Mouse (Mus musculus): ENCODE measurements around the gene Thsd7b. TPM values are rescaled to one million over a fixed set of nuclear protein-coding genes. Genes with fewer than 3 reads are reported as not detected.

Thsd7b gene
- polyA plus RNA-seq, 1 experiment from 2014 or later, result 0.82 TPM

DNA sequence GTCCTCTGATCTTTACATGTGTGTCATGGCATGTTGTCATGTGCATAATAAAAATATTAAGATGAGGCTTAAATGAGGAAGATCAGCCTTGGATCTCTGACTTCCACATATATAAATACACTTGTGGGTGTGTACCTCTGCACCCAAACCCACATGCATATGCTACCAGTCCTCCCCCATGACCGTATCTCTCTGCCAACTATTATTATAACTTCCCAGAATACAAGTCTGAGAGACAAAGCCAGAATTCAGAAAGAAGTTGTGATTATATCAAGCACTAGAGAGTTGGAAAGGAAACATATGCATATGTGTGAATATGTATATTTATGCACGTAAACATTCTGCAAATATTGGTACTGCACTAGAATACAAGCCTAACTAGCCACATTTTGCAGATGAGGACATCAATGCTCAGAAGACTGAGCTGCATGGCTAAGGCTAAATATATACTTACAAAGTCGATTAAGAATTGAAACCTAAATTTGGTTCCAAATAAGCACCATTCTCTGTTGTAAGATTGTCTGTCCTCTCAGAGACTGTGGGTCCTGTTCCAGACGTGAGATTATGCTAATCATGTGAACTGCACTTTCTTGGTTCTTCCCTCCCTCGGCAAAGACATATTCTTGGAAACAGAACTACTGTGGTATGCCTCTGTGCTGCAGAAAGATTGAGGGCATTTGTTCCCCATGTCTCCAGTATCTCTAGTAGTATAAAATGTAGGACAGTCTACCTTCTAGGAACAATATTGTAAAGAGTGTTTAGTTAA lies 211.3 kb downstream of the Thsd7b start:
- H3K27me3 ChIP-seq (replicated peaks; ENCODE audit: control insufficient read depth, insufficient read depth, low read length), result no peaks in the 10 kb centered on the region
- ATAC-seq (replicated peaks; ENCODE audit: low FRiP score) (no peak), DNase-seq (ENCODE audit: low spot score) (no peak)
- H3K36me3 ChIP-seq (ENCODE audit: control insufficient read depth, insufficient read depth, low read length), result no peaks in the 10 kb centered on the region
- H3K4me3 ChIP-seq (ENCODE audit: low read depth, low read length), result no peak overlapping the region
- H3K27ac ChIP-seq (ENCODE audit: low read depth, low read length), result no peak overlapping the region
- no peak overlapping the region for H3K9ac ChIP-seq (ENCODE audit: low read depth, low read length)
- H3K9me3 ChIP-seq (ENCODE audit: control insufficient read depth, low read length), result no peaks in the 10 kb centered on the region
- WGBS, result 68% methylated on average over 5 of the region's 5 CpGs
- no peak overlapping the region for H3K4me2 ChIP-seq
- H3K4me1 ChIP-seq (replicated peaks; ENCODE audit: control insufficient read depth, insufficient read depth, low read length), result no peaks in the 10 kb centered on the region

GRCm38 (mm10) chr1:129491136-129491535 lies 218.0 kb downstream of the Thsd7b start:
- Histone ChIP-seq H3K36me3 (ENCODE audit: control insufficient read depth, insufficient read depth, low read length) (no peaks in the 10 kb centered on the region), H3K27me3 (replicated peaks; ENCODE audit: control insufficient read depth, insufficient read depth, low read length) (no peaks in the 10 kb centered on the region), H3K4me2 (no peak overlapping the region), H3K9ac (ENCODE audit: low read depth, low read length) (no peak overlapping the region), H3K27ac (ENCODE audit: low read depth, low read length) (no peak overlapping the region), H3K4me1 (replicated peaks; ENCODE audit: control insufficient read depth, insufficient read depth, low read length) (no peaks in the 10 kb centered on the region), H3K9me3 (ENCODE audit: control insufficient read depth, low read length) (no peaks in the 10 kb centered on the region), H3K4me3 (ENCODE audit: low read depth, low read length) (no peak overlapping the region)
- 83% methylated on average over 3 of the region's 3 CpGs for WGBS
- DNase-seq (ENCODE audit: low spot score), result no peak
- no peak for ATAC-seq (replicated peaks; ENCODE audit: low FRiP score)

DNA sequence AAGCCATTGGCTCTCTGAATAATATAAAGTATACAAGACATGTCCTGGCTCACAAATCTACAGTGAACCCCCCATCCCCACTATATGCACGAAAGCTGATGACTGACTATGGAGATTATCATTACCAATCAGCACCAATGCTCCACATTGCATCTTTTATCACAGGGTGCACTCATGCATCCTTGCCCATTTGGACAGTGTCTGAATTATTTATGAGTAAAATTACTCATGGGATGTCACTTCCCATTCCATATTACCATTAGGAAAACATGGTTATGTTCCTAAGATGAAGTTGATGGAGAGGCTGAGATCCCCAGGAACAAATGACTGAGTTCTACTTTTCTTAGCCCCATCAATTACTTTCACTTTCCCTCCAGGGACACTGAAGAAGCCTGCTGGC lies 220.8 kb downstream of the Thsd7b start:
- no peaks in the 10 kb centered on the region for H3K9me3 ChIP-seq (ENCODE audit: control insufficient read depth, low read length)
- H3K4me2 ChIP-seq, result no peak overlapping the region
- H3K9ac ChIP-seq (ENCODE audit: low read depth, low read length), result no peak overlapping the region
- H3K27me3 ChIP-seq (replicated peaks; ENCODE audit: control insufficient read depth, insufficient read depth, low read length), result no peaks in the 10 kb centered on the region
- no peak for ATAC-seq (replicated peaks; ENCODE audit: low FRiP score)
- no peaks in the 10 kb centered on the region for H3K36me3 ChIP-seq (ENCODE audit: control insufficient read depth, insufficient read depth, low read length)
- H3K27ac ChIP-seq (ENCODE audit: low read depth, low read length), result no peak overlapping the region
- no peak for DNase-seq (ENCODE audit: low spot score)
- H3K4me3 ChIP-seq (ENCODE audit: low read depth, low read length), result no peak overlapping the region
- H3K4me1 ChIP-seq (replicated peaks; ENCODE audit: control insufficient read depth, insufficient read depth, low read length), result no peaks in the 10 kb centered on the region
- WGBS, result 75% methylated on average over 1 of the region's 1 CpGs

GRCm38 (mm10) chr1:129501707-129502106 lies 228.6 kb downstream of the Thsd7b start:
- Histone ChIP-seq H3K36me3 (ENCODE audit: control insufficient read depth, insufficient read depth, low read length) (no peaks in the 10 kb centered on the region), H3K27me3 (replicated peaks; ENCODE audit: control insufficient read depth, insufficient read depth, low read length) (no peaks in the 10 kb centered on the region), H3K9ac (ENCODE audit: low read depth, low read length) (no peak overlapping the region), H3K4me3 (ENCODE audit: low read depth, low read length) (no peak overlapping the region), H3K9me3 (ENCODE audit: control insufficient read depth, low read length) (no peaks in the 10 kb centered on the region), H3K4me1 (replicated peaks; ENCODE audit: control insufficient read depth, insufficient read depth, low read length) (no peaks in the 10 kb centered on the region), H3K4me2 (no peak overlapping the region), H3K27ac (ENCODE audit: low read depth, low read length) (no peak overlapping the region)
- 79% methylated on average over 3 of the region's 3 CpGs for WGBS
- DNase-seq (ENCODE audit: low spot score) (no peak), ATAC-seq (replicated peaks; ENCODE audit: low FRiP score) (no peak)

DNA sequence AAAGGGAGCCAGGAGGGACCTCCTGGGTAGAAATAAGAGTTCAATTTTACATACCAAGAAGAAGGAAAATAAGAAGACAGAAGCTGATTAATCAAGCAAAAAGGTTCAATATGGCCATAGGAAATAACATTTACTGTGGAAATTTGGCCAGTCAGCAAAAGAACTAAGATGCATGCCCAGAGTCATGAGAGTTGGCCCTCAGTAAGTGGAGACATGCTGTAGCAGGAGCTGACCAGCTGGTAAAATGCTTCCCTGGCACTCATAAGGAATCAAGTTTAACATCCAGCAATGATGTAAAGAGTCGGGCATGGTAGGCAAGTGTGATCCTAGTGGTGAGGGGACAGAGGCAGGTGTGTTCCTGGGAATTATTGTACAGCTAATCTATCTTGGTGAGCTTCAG lies 243.3 kb downstream of the Thsd7b start:
- Histone ChIP-seq H3K27ac (ENCODE audit: low read depth, low read length) (no peak overlapping the region), H3K4me1 (replicated peaks; ENCODE audit: control insufficient read depth, insufficient read depth, low read length) (no peaks in the 10 kb centered on the region), H3K9ac (ENCODE audit: low read depth, low read length) (no peak overlapping the region), H3K4me2 (no peak overlapping the region), H3K36me3 (ENCODE audit: control insufficient read depth, insufficient read depth, low read length) (no peaks in the 10 kb centered on the region), H3K27me3 (replicated peaks; ENCODE audit: control insufficient read depth, insufficient read depth, low read length) (no peaks in the 10 kb centered on the region), H3K9me3 (ENCODE audit: control insufficient read depth, low read length) (no peaks in the 10 kb centered on the region), H3K4me3 (ENCODE audit: low read depth, low read length) (no peak overlapping the region)
- DNase-seq (ENCODE audit: low spot score) (no peak), ATAC-seq (replicated peaks; ENCODE audit: low FRiP score) (no peak)
- WGBS, result 84% methylated on average over 1 of the region's 1 CpGs

DNA sequence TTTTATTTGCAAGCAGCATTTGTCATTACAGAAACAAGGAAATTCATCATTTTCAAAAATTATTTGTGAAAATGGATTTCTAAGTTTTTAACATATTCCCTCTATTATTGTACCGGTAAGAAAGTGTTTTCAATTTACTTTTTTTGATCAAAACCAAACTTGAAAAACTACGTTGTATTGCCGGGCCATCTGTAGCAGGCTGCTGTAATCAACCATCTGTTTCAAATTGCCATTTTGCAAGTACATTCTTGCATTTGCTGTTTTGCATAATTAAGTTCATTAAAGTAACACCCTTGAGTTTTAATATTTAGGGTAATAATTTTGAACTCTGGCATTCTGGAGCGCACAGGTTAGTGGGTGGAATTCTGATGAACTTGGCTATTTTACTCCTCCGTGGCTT lies 246.6 kb downstream of the Thsd7b start:
- Histone ChIP-seq H3K4me2 (no peak overlapping the region), H3K27me3 (replicated peaks; ENCODE audit: control insufficient read depth, insufficient read depth, low read length) (no peaks in the 10 kb centered on the region), H3K9ac (ENCODE audit: low read depth, low read length) (no peak overlapping the region), H3K4me3 (ENCODE audit: low read depth, low read length) (no peak overlapping the region), H3K27ac (ENCODE audit: low read depth, low read length) (no peak overlapping the region), H3K36me3 (ENCODE audit: control insufficient read depth, insufficient read depth, low read length) (no peaks in the 10 kb centered on the region), H3K9me3 (ENCODE audit: control insufficient read depth, low read length) (no peaks in the 10 kb centered on the region), H3K4me1 (replicated peaks; ENCODE audit: control insufficient read depth, insufficient read depth, low read length) (no peaks in the 10 kb centered on the region)
- DNase-seq (ENCODE audit: low spot score), result no peak
- WGBS, result 85% methylated on average over 5 of the region's 5 CpGs
- ATAC-seq (replicated peaks; ENCODE audit: low FRiP score), result no peak

DNA sequence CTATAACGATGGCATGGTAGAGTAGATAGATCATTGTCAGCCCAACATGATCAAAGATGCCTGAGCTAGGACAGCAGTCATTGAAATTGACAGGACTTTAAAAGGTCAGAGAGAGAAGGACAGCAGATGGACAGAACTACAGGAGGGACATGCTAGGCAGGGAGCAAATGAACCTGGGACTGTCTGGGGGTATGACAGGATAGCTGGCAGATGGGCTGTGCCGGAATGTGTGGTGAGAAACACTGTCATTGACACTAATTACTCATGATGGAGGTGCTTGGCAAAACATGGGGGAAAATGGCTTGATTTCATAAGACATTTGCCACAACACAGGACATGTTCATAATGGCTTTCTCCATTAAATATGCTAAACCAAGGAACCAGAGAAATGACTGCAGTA lies 253.9 kb downstream of the Thsd7b start:
- 83% methylated on average over 2 of the region's 2 CpGs for WGBS
- no peaks in the 10 kb centered on the region for H3K4me1 ChIP-seq (replicated peaks; ENCODE audit: control insufficient read depth, insufficient read depth, low read length)
- no peaks in the 10 kb centered on the region for H3K36me3 ChIP-seq (ENCODE audit: control insufficient read depth, insufficient read depth, low read length)
- H3K4me2 ChIP-seq, result no peak overlapping the region
- H3K9ac ChIP-seq (ENCODE audit: low read depth, low read length), result no peak overlapping the region
- no peaks in the 10 kb centered on the region for H3K27me3 ChIP-seq (replicated peaks; ENCODE audit: control insufficient read depth, insufficient read depth, low read length)
- H3K4me3 ChIP-seq (ENCODE audit: low read depth, low read length), result no peak overlapping the region
- ATAC-seq (replicated peaks; ENCODE audit: low FRiP score), result no peak
- no peak for DNase-seq (ENCODE audit: low spot score)
- no peak overlapping the region for H3K27ac ChIP-seq (ENCODE audit: low read depth, low read length)
- no peaks in the 10 kb centered on the region for H3K9me3 ChIP-seq (ENCODE audit: control insufficient read depth, low read length)

DNA sequence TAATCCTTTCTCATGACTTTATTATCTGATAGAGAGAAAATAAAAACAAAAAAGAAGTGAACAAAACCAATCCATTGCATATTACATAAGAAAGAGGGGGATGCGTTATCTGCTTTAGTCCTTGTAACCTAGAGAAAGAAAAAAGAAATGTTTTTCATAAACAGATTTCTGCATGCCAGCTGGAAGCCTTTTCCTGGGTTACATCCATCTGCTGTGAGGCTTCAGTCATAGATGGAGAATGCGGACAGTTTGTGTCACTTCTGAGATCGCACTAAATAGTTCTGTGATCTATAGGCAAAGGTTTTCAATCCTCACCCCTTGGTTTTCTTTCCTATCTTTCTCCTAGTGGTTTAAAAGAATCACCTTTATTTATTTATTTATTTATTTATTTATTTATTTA lies 259.1 kb downstream of the Thsd7b start:
- Histone ChIP-seq H3K9ac (ENCODE audit: low read depth, low read length) (no peak overlapping the region), H3K4me1 (replicated peaks; ENCODE audit: control insufficient read depth, insufficient read depth, low read length) (no peaks in the 10 kb centered on the region), H3K27ac (ENCODE audit: low read depth, low read length) (no peak overlapping the region), H3K36me3 (ENCODE audit: control insufficient read depth, insufficient read depth, low read length) (no peaks in the 10 kb centered on the region), H3K27me3 (replicated peaks; ENCODE audit: control insufficient read depth, insufficient read depth, low read length) (no peaks in the 10 kb centered on the region), H3K9me3 (ENCODE audit: control insufficient read depth, low read length) (no peaks in the 10 kb centered on the region), H3K4me2 (no peak overlapping the region), H3K4me3 (ENCODE audit: low read depth, low read length) (no peak overlapping the region)
- no peak for DNase-seq (ENCODE audit: low spot score)
- no peak for ATAC-seq (replicated peaks; ENCODE audit: low FRiP score)
- WGBS, result 87% methylated on average over 3 of the region's 3 CpGs

GRCm38 (mm10) chr1:129538508-129538907 lies 265.4 kb downstream of the Thsd7b start:
- no peak for ATAC-seq (replicated peaks; ENCODE audit: low FRiP score)
- H3K4me2 ChIP-seq, result no peak overlapping the region
- H3K4me1 ChIP-seq (replicated peaks; ENCODE audit: control insufficient read depth, insufficient read depth, low read length), result no peaks in the 10 kb centered on the region
- H3K9me3 ChIP-seq (ENCODE audit: control insufficient read depth, low read length), result no peaks in the 10 kb centered on the region
- H3K36me3 ChIP-seq (ENCODE audit: control insufficient read depth, insufficient read depth, low read length), result no peaks in the 10 kb centered on the region
- no peak overlapping the region for H3K9ac ChIP-seq (ENCODE audit: low read depth, low read length)
- 75% methylated on average over 2 of the region's 2 CpGs for WGBS
- DNase-seq (ENCODE audit: low spot score), result no peak
- H3K4me3 ChIP-seq (ENCODE audit: low read depth, low read length), result no peak overlapping the region
- H3K27ac ChIP-seq (ENCODE audit: low read depth, low read length), result no peak overlapping the region
- H3K27me3 ChIP-seq (replicated peaks; ENCODE audit: control insufficient read depth, insufficient read depth, low read length), result no peaks in the 10 kb centered on the region
